Mouse (Mus musculus) NIH3T3 (cell line): ENCODE data around the gene Chn2.
A peak's percentile ranks its signal among the peaks of the same experiment; 100 is the strongest.

ENCODE experiments used
- DNase-seq: peaks from one replicate; pipeline ENCODE4 v3.0.0-alpha.2; 2012; ENCODE audit warnings: low read depth

The Chn2 gene

GRCm38 (mm10) chr6:54202311-54203020 lies 163.1 kb downstream of the Chn2 start:
- no peak for DNase-seq

GRCm38 (mm10) chr6:54203316-54203715 lies 164.0 kb downstream of the Chn2 start:
- DNase-seq: no peak

GRCm38 (mm10) chr6:54203926-54204325 lies 164.6 kb downstream of the Chn2 start:
- DNase-seq: no peak

- DNase-seq: no peak
These were observed 165.6 kb downstream of the Chn2 start for GRCm38 (mm10) chr6:54204931-54205330.

- no peak for DNase-seq
These were observed 166.1 kb downstream of the Chn2 start for GRCm38 (mm10) chr6:54205471-54205870.

- no peak for DNase-seq
These were observed 166.9 kb downstream of the Chn2 start for GRCm38 (mm10) chr6:54206221-54206738.

GRCm38 (mm10) chr6:54208786-54209185 lies 169.4 kb downstream of the Chn2 start:
- DNase-seq: no peak

GRCm38 (mm10) chr6:54210971-54211370 lies 171.6 kb downstream of the Chn2 start:
- DNase-seq: no peak

GRCm38 (mm10) chr6:54211939-54212338 lies 172.6 kb downstream of the Chn2 start:
- DNase-seq: no peak

GRCm38 (mm10) chr6:54213743-54214142 lies 174.4 kb downstream of the Chn2 start:
- no peak for DNase-seq

- DNase-seq: no peak
These were observed 176.3 kb downstream of the Chn2 start for GRCm38 (mm10) chr6:54215636-54216035.

GRCm38 (mm10) chr6:54216512-54216911 lies 177.2 kb downstream of the Chn2 start:
- no peak for DNase-seq

- DNase-seq: no peak
These were observed 180.8 kb downstream of the Chn2 start for GRCm38 (mm10) chr6:54220124-54220523.

GRCm38 (mm10) chr6:54223529-54223928 lies 184.2 kb downstream of the Chn2 start:
- no peak for DNase-seq

GRCm38 (mm10) chr6:54224325-54224724 lies 185.0 kb downstream of the Chn2 start:
- no peak for DNase-seq

GRCm38 (mm10) chr6:54225327-54225726 lies 186.0 kb downstream of the Chn2 start:
- DNase-seq: no peak

GRCm38 (mm10) chr6:54227061-54227460 lies 187.7 kb downstream of the Chn2 start:
- no peak for DNase-seq

GRCm38 (mm10) chr6:54228421-54228820 lies 189.1 kb downstream of the Chn2 start:
- no peak for DNase-seq

GRCm38 (mm10) chr6:54228874-54229273 lies 189.5 kb downstream of the Chn2 start:
- peak; percentile 80 for DNase-seq

- no peak for DNase-seq
These were observed 192.6 kb downstream of the Chn2 start for GRCm38 (mm10) chr6:54231769-54232558.

GRCm38 (mm10) chr6:54236441-54236840 lies 197.1 kb downstream of the Chn2 start:
- DNase-seq: no peak

GRCm38 (mm10) chr6:54241761-54242160 lies 202.4 kb downstream of the Chn2 start:
- DNase-seq: no peak

GRCm38 (mm10) chr6:54242286-54242685 lies 202.9 kb downstream of the Chn2 start:
- no peak for DNase-seq
